Mouse (Mus musculus): ENCODE measurements around the gene Tusc2.

Tusc2 gene

GRCm38 (mm10) chr9:107563029-107563581 is at the start of gene Tusc2:
Gene Tusc2, plus strand, starts transcription at chr9:107563255.
- DNase-seq (ENCODE audit: low spot score): peak; percentile 92

- peak; percentile 71 for DNase-seq (ENCODE audit: low spot score)
Measured at GRCm38 (mm10) chr9:107514303-107514955, 48.6 kb upstream of the Tusc2 start.

- DNase-seq (ENCODE audit: low spot score): no peak
Measured at GRCm38 (mm10) chr9:107520331-107520730, 42.7 kb upstream of the Tusc2 start.

- no peak for DNase-seq (ENCODE audit: low spot score)
Measured at GRCm38 (mm10) chr9:107521190-107521589, 41.9 kb upstream of the Tusc2 start.

GRCm38 (mm10) chr9:107521711-107522399 is 41.2 kb upstream of the Tusc2 start:
- no peak for DNase-seq (ENCODE audit: low spot score)

- DNase-seq (ENCODE audit: low spot score): no peak
Measured at GRCm38 (mm10) chr9:107522400-107522711, 40.7 kb upstream of the Tusc2 start.

- DNase-seq (ENCODE audit: low spot score): no peak
Measured at GRCm38 (mm10) chr9:107526198-107527026, 36.6 kb upstream of the Tusc2 start.

GRCm38 (mm10) chr9:107533791-107534407 is 29.2 kb upstream of the Tusc2 start, which contains the start of gene Tmem115:
Gene Tmem115, plus strand, starts transcription at chr9:107533945.
- DNase-seq (ENCODE audit: low spot score): peak; percentile 90

GRCm38 (mm10) chr9:107534408-107535202 is 28.4 kb upstream of the Tusc2 start:
- DNase-seq (ENCODE audit: low spot score): no peak

- DNase-seq (ENCODE audit: low spot score): no peak
Measured at GRCm38 (mm10) chr9:107538231-107538630, 24.8 kb upstream of the Tusc2 start.

GRCm38 (mm10) chr9:107538711-107539110 is 24.3 kb upstream of the Tusc2 start:
- no peak for DNase-seq (ENCODE audit: low spot score)

- no peak for DNase-seq (ENCODE audit: low spot score)
Measured at GRCm38 (mm10) chr9:107539940-107540339, 23.1 kb upstream of the Tusc2 start.

GRCm38 (mm10) chr9:107540420-107540819 is 22.6 kb upstream of the Tusc2 start:
- no peak for DNase-seq (ENCODE audit: low spot score)

GRCm38 (mm10) chr9:107541005-107541404 is 22.1 kb upstream of the Tusc2 start:
- no peak for DNase-seq (ENCODE audit: low spot score)

GRCm38 (mm10) chr9:107541474-107542351 is 21.3 kb upstream of the Tusc2 start, which contains the start of the genes Cyb561d2 and Nprl2:
Gene Cyb561d2, minus strand, starts transcription at chr9:107542193.
Gene Nprl2, plus strand, starts transcription at chr9:107542226.
- DNase-seq (ENCODE audit: low spot score): peak; percentile 83

GRCm38 (mm10) chr9:107542352-107542686 is 20.7 kb upstream of the Tusc2 start:
- no peak for DNase-seq (ENCODE audit: low spot score)

- DNase-seq (ENCODE audit: low spot score): no peak
Measured at GRCm38 (mm10) chr9:107542721-107543120, 20.3 kb upstream of the Tusc2 start.

- DNase-seq (ENCODE audit: low spot score): no peak
Measured at GRCm38 (mm10) chr9:107543299-107543698, 19.8 kb upstream of the Tusc2 start.

- DNase-seq (ENCODE audit: low spot score): no peak
Measured at GRCm38 (mm10) chr9:107544196-107544700, 18.8 kb upstream of the Tusc2 start.

GRCm38 (mm10) chr9:107544729-107545128 is 18.3 kb upstream of the Tusc2 start:
- no peak for DNase-seq (ENCODE audit: low spot score)

Data from layer of hippocampus, adult 9-10 months (tissue).